Mouse (Mus musculus) forebrain, postnatal 0 days (tissue): ENCODE measurements around the gene Frmd4a. TPM values are rescaled to one million over a fixed set of nuclear protein-coding genes. Genes with fewer than 3 reads are reported as not detected.
A peak's percentile ranks its signal among the peaks of the same experiment; 100 is the strongest.

Source experiments
- ATAC-seq: fragments of 200-750 bp; cut with Nextera tagmentation; 2 replicates; pipeline ENCODE4 v1.8.0; 2017; ENCODE audit warnings: mild to moderate bottlenecking, moderate library complexity
- DNase-seq: peaks from one replicate; pipeline ENCODE4 v3.0.0-alpha.2; 2015
- H3K27ac ChIP-seq: fragments of 300-500 bp; sonication (generic); 2 replicates; pipeline ENCODE4 v1.5.1; 2014; ENCODE audit warnings: low read depth, mild to moderate bottlenecking, antibody characterized with exemption, low read length, moderate library complexity, mixed read lengths
- H3K27me3 ChIP-seq: fragments of 300-500 bp; sonication (generic); 2 replicates; pipeline ENCODE4 v1.6.1; 2014; ENCODE audit warnings: mild to moderate bottlenecking, low read length, mixed read lengths; ENCODE audit not compliant: insufficient read depth
- H3K36me3 ChIP-seq: fragments of 300-500 bp; sonication (generic); 2 replicates; pipeline ENCODE4 v1.6.1; 2014; ENCODE audit warnings: mild to moderate bottlenecking, moderate library complexity; ENCODE audit not compliant: insufficient read depth
- H3K4me1 ChIP-seq: fragments of 300-500 bp; sonication (generic); 2 replicates; pipeline ENCODE4 v1.6.1; 2014; ENCODE audit warnings: antibody characterized with exemption; ENCODE audit not compliant: insufficient read depth
- H3K4me2 ChIP-seq: fragments of 300-500 bp; sonication (generic); 2 replicates; pipeline ENCODE4 v1.6.1; 2014; ENCODE audit warnings: low read depth, mild to moderate bottlenecking, moderate library complexity
- H3K4me3 ChIP-seq: fragments of 300-500 bp; sonication (generic); 2 replicates; pipeline ENCODE4 v1.5.1; 2014; ENCODE audit warnings: low read depth, low read length, mixed read lengths
- H3K9ac ChIP-seq: fragments of 300-500 bp; sonication (generic); 2 replicates; pipeline ENCODE4 v1.6.1; 2014; ENCODE audit warnings: mild to moderate bottlenecking
- H3K9me3 ChIP-seq: fragments of 300-500 bp; sonication (generic); 2 replicates; pipeline ENCODE4 v1.6.1; 2016; ENCODE audit warnings: low read length
- CTCF ChIP-seq: sonication (generic); IDR thresholded peaks from 2 replicates; pipeline ENCODE4 v1.5.1; 2016; ENCODE audit warnings: antibody characterized with exemption, control low read depth, low read depth
- WGBS: fragments of 180-500 bp; shearing (Covaris S2); extraction: QIAGEN DNeasy Blood & Tissue Kit; methylation state at CpG from one replicate; pipeline ENCODE4 v1.1.7; 2014; 5-methylcytosine and 5-hydroxymethylcytosine counted together
- polyA plus RNA-seq: library from polyadenylated mRNA; unstranded; fragments of >200 nt; fragmentation: Nextera tagmentation; extraction: Ambion mirVana; gene quantifications from 2 replicates; pipeline ENCODE4 v1.2.1, GENCODE M21; 2015
- total RNA-seq: library from RNA; depleted of rRNA; stranded (reverse); fragments of >200 nt; gene quantifications from 2 replicates; pipeline ENCODE4 v1.2.3, GENCODE M21; 2014

Frmd4a gene
- total and polyA plus RNA-seq, 2 experiments from 2014 or later, result 43.8 to 74.5 TPM

DNA sequence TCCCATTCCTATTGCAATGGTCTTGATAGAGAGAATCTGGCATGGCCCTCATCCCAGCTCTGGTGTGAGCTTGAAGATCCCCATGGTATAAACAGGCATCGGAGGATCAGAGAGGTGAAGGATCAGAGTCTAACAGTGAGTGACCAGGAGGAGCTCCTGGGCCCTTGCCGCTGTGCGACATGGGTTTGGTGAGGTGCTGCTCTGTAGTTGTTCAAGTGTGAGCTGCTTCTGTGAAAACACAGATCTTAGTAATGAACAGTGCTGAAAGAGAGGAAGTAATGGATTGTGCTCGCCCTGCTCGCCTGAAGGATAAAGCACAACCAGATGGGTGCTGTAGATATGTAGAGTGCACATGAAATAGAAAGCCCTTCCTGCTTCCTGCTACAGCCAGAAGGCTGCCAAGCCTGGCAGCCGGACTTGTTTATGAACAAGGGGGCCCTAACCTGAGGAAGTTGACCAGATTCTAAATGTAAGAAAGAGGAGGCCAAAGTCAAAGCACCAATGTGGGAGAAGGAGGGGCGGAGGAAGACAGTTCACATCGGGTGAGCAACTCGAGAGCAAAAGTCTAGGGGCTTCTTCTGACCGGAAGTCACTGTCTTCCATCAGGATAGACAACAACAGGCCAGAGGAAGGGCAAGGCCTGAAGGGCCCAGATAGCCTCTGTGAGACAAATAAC lies 552.8 kb downstream of the Frmd4a start:
- H3K4me2 ChIP-seq, result no peak overlapping the region

DNA sequence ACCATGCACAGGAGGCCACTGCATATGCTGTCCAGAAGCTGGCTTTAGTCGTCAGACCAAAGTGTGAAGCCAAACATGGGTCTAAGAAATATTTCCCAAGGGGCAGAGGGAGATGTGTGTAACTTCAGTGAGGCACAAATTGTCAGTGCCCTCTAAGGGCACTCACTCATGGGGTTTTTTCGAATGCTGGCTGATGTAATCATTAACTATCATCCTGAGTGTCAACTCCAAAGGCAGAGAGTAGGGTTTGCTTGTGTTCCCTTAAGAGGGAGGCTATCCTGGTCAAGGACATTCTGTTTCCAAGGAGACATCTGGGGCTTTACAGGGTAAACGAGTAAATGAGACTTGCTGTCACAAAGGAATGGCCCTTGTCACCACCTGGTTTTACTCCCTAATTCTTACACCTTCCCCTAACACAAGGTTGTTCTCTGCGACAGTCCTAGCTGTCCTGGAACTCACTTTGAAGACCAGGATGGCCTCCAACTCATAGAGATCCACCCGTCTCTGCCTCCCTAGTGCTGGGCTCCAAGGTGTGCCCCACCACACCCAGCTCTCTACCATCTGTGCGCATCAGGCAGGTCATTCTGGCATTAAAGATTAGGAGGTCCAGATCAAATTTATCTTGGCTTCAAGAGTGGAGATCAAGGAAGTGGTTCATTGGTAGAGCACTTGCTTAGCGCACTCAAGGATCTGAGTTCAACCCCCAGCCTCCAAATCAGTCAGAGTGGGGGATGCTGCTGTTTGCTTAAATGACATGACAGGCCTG lies 555.2 kb downstream of the Frmd4a start:
- ATAC-seq, result no peak
- Histone ChIP-seq H3K9me3 (no peaks in the 10 kb centered on the region), H3K4me3 (no peak overlapping the region), H3K27ac (no peak overlapping the region), H3K27me3 (no peaks in the 10 kb centered on the region), H3K9ac (no peak overlapping the region), H3K4me1 (no peaks in the 10 kb centered on the region), H3K4me2 (no peak overlapping the region), H3K36me3 (peaks cover 45% of the 10 kb centered on the region)
- DNase-seq, result no peak
- no peak for TF ChIP-seq CTCF
- WGBS, result 86% methylated on average over 7 of the region's 7 CpGs

More for the DNA sequence above, 552.8 kb downstream of the Frmd4a start:
- H3K4me1 ChIP-seq, result no peaks in the 10 kb centered on the region
- no peaks in the 10 kb centered on the region for H3K27me3 ChIP-seq
- DNase-seq, result no peak
- H3K9me3 ChIP-seq, result no peaks in the 10 kb centered on the region
- no peak overlapping the region for H3K9ac ChIP-seq
- H3K36me3 ChIP-seq, result peaks cover 57% of the 10 kb centered on the region
- 86% methylated on average over 10 of the region's 10 CpGs for WGBS
- no peak for TF ChIP-seq CTCF
- H3K4me3 ChIP-seq, result no peak overlapping the region
- ATAC-seq, result no peak
- no peak overlapping the region for H3K27ac ChIP-seq

DNA sequence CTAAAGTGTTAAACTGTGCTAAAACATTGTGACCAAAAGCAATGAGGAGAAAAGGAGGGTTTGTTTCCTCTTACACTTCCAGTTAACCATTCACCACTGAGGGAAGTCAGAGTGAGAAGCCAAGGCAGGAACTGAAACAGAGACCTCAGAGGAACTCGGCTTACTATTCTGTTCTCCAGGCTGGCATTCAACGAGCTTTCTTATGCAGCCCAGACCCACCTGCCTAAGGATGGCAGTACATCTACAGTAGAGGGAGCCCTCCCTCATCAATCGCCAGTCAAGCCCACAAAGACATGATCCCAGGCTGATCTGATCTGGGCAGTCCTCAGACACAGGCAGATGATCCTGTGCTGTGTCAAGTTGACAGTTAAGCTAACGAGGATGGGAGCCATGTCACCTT lies 555.9 kb downstream of the Frmd4a start:
- 67% methylated on average over 4 of the region's 4 CpGs for WGBS
- Histone ChIP-seq H3K4me2 (no peak overlapping the region), H3K9ac (no peak overlapping the region), H3K9me3 (no peaks in the 10 kb centered on the region), H3K4me1 (no peaks in the 10 kb centered on the region), H3K27ac (no peak overlapping the region), H3K36me3 (peaks cover 45% of the 10 kb centered on the region), H3K4me3 (no peak overlapping the region), H3K27me3 (no peaks in the 10 kb centered on the region)
- ATAC-seq (no peak; the same call in 1 of the 2 replicates), DNase-seq (no peak)
- TF ChIP-seq CTCF, result peak; percentile 41

DNA sequence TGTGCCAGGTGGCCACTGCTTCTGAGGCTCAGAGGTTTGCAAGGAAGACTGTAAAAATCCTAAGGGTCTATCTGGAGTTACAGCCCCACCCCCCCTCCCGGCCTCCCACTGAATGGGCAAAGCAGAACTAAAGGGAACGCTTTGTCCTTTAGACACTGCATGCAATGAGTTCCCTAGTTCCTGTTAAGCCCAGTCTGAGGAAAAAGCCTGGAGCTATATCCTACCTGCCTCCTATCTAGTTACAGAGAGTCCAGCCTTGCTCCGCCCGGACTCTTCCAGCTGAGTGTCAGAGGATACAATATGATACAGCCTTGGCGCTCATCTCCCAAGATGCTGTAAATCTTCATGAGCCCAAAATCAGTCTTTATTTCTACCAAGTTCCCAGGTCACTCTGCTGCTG lies 556.7 kb downstream of the Frmd4a start:
- ATAC-seq (no peak), DNase-seq (no peak)
- H3K4me2 ChIP-seq, result no peak overlapping the region
- no peaks in the 10 kb centered on the region for H3K4me1 ChIP-seq
- no peak for TF ChIP-seq CTCF
- no peaks in the 10 kb centered on the region for H3K27me3 ChIP-seq
- no peak overlapping the region for H3K9ac ChIP-seq
- H3K36me3 ChIP-seq, result peaks cover 40% of the 10 kb centered on the region
- no peak overlapping the region for H3K27ac ChIP-seq
- no peaks in the 10 kb centered on the region for H3K9me3 ChIP-seq
- 88% methylated on average over 5 of the region's 5 CpGs for WGBS
- no peak overlapping the region for H3K4me3 ChIP-seq

DNA sequence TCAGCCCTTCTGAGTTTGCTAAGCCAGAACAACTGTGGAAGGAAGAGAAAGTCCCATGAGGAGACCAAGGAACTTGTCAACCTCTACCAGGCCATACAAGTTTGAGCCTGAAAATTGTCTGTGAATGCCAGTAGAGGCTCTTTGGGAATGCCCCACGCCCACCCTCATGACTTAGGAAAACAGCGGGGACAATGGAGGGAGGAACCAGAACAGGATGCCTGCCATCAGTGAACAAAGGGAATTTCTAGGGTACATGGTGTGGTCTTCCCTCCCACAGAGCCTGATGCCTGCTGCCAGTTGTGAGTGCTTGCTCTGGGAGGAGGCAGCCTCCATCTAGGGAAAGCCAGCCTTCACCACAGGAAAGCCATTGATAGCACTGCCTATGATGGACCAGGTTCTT lies 557.6 kb downstream of the Frmd4a start:
- DNase-seq (no peak), ATAC-seq (no peak)
- Histone ChIP-seq H3K36me3 (peaks cover 43% of the 10 kb centered on the region), H3K27me3 (no peaks in the 10 kb centered on the region), H3K4me2 (no peak overlapping the region), H3K9me3 (no peaks in the 10 kb centered on the region), H3K4me1 (no peaks in the 10 kb centered on the region), H3K27ac (no peak overlapping the region), H3K4me3 (no peak overlapping the region), H3K9ac (no peak overlapping the region)
- 66% methylated on average over 2 of the region's 2 CpGs for WGBS
- TF ChIP-seq CTCF, result no peak

DNA sequence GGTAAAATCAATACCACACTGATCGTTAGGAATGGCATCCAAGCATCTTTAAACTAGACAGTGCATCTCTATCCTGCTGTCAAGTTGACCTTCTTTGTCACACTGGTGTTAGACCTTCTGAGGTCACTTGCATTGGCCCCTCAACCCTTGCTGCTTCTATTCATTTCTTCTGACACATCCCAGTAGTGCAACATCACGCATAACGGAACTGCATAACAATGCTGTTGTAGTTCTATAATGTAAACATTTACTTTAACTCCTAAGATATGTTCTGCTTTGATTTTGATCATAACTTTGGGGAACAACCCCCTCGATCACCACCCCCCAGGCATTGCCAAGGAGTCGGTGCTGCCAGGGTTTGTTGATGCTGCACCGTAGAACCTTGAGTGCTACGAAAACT lies 558.5 kb downstream of the Frmd4a start:
- DNase-seq (no peak), ATAC-seq (no peak)
- Histone ChIP-seq H3K4me3 (no peak overlapping the region), H3K27me3 (no peaks in the 10 kb centered on the region), H3K9me3 (no peaks in the 10 kb centered on the region), H3K9ac (no peak overlapping the region), H3K4me2 (no peak overlapping the region), H3K36me3 (peaks cover 41% of the 10 kb centered on the region), H3K4me1 (no peaks in the 10 kb centered on the region), H3K27ac (no peak overlapping the region)
- WGBS, result 82% methylated on average over 7 of the region's 7 CpGs
- no peak for TF ChIP-seq CTCF

- no peak overlapping the region for H3K27ac ChIP-seq
- DNase-seq (no peak), ATAC-seq (no peak)
- H3K9ac ChIP-seq, result no peak overlapping the region
- H3K9me3 ChIP-seq, result no peaks in the 10 kb centered on the region
- H3K36me3 ChIP-seq, result peaks cover 31% of the 10 kb centered on the region
- no peaks in the 10 kb centered on the region for H3K4me1 ChIP-seq
- no peaks in the 10 kb centered on the region for H3K27me3 ChIP-seq
- no peak for TF ChIP-seq CTCF
- H3K4me2 ChIP-seq, result no peak overlapping the region
- no peak overlapping the region for H3K4me3 ChIP-seq
- 83% methylated on average over 5 of the region's 5 CpGs for whole genome bisulfite sequencing
Measured at GRCm38 (mm10) chr2:4578291-4578690, 560.8 kb downstream of the Frmd4a start.
